Mouse (Mus musculus): ENCODE data around the gene Snx18. TPM values are rescaled to one million over a fixed set of nuclear protein-coding genes. Genes with fewer than 3 reads are reported as not detected.

Gene Snx18
- total and polyA plus RNA-seq, 2 experiments from 2014 or later: 10.3 to 35.5 TPM

DNA sequence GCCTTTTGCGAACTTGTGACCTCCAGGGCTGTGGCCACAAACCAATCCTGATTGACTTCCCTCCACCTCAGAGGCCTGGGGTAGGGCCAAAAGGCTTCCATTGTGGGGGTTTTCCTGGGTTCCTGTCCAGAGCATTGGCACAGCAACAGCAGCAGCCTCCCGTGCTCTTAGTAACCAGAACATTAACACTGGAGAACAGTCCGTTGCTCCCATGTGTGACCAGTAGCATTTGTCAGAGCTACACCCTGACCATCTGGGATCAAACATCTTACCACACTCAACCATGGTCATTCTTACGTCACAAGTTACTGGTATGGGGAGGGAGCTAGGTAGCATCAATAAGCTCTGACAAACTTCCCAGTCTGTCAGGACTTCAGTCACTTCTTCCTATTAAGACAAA is 28.1 kb downstream of the Snx18 start:
- H3K9ac ChIP-seq: no peak overlapping the region
- peaks cover 13% of the 10 kb centered on the region; the same call in 1 of the 2 replicates for H3K36me3 ChIP-seq (ENCODE audit: insufficient read depth)
- TF ChIP-seq CTCF (IDR thresholded peaks at IDR 0.05; ENCODE audit: low read depth): no peak
- no peaks in the 10 kb centered on the region for H3K9me3 ChIP-seq (ENCODE audit: low read length)
- no peak overlapping the region for H3K4me2 ChIP-seq (ENCODE audit: low read depth)
- peaks cover 5% of the 10 kb centered on the region; the same call in 1 of the 2 replicates for H3K4me1 ChIP-seq (ENCODE audit: insufficient read depth)
- DNase-seq (no peak), ATAC-seq (no peak)
- no peak overlapping the region for H3K27ac ChIP-seq (ENCODE audit: low read depth, low read length)
- WGBS: 94% methylated on average over 4 of the region's 4 CpGs
- H3K27me3 ChIP-seq (ENCODE audit: insufficient read depth, low read length): no peaks in the 10 kb centered on the region
- no peak overlapping the region for H3K4me3 ChIP-seq (ENCODE audit: low read depth, low read length)

DNA sequence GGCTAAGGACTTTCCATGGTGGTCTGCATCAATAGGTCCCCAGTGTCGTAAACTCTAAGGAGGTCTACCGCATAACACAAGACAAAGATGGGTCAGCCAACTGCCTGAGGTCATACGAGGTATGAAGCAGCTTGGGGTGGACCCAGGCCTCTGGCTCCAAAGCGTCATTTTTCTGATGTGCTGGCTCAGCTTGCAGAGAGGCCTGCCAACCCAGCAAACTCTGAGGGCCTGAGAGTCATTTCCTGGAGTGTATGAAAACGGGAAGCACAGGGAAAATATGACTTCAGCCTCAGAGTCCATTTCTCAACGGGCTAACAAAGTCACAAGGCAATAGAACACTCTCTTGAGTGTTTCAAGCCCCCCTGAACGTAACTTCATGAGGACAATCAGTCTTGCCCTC is 28.9 kb downstream of the Snx18 start:
- H3K9me3 ChIP-seq (ENCODE audit: low read length): no peaks in the 10 kb centered on the region
- no peaks in the 10 kb centered on the region for H3K27me3 ChIP-seq (ENCODE audit: insufficient read depth, low read length)
- peaks cover 13% of the 10 kb centered on the region; the same call in 1 of the 2 replicates for H3K36me3 ChIP-seq (ENCODE audit: insufficient read depth)
- no peak for TF ChIP-seq CTCF (IDR thresholded peaks at IDR 0.05; ENCODE audit: low read depth)
- WGBS: 79% methylated on average over 7 of the region's 7 CpGs
- ATAC-seq: no peak
- no peak overlapping the region for H3K4me2 ChIP-seq (ENCODE audit: low read depth)
- H3K4me1 ChIP-seq (ENCODE audit: insufficient read depth): 0 out of 2 replicates have a peak, but pooled peaks cover 2% of the 10 kb centered on the region
- no peak overlapping the region for H3K27ac ChIP-seq (ENCODE audit: low read depth, low read length)
- no peak overlapping the region for H3K4me3 ChIP-seq (ENCODE audit: low read depth, low read length)
- DNase-seq: no peak
- no peak overlapping the region for H3K9ac ChIP-seq

DNA sequence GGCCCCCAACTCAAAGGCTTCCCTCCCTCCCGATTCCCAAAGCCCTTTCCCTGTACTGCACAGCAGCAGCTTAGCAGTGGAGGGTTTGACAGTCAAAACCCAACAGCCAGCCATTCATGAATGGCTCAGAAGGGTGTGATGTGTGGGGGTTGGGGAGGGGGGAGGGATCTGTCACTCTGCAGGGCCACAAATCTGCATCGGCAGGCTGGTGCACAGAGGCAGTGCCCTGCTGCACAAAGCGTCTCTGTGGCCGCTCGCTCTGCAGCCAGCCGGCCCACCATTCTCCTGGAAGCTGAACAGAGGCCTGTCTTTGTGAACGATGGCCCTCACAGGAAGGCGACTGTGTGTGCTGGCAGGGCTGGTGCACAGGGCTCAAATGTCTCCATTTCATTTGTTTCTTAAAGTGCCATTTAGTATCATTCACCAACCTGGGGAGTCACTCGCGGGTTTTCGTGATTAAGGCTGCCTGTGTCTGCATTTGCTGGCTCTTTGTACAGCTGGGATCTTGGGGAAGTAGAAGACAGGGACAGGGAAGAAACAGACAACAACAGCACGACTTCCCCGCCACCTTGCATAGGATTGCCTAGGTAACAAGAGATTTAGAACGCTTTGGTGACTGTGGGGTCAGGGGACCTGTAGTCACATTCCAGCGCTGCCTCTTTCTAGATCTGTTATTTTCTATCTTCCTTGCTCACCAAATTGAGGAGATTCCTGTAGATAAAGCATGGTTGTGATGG is 31.0 kb downstream of the Snx18 start:
- Histone ChIP-seq H3K27me3 (ENCODE audit: insufficient read depth, low read length) (no peaks in the 10 kb centered on the region), H3K9me3 (ENCODE audit: low read length) (no peaks in the 10 kb centered on the region), H3K4me2 (ENCODE audit: low read depth) (no peak overlapping the region), H3K4me3 (ENCODE audit: low read depth, low read length) (no peak overlapping the region), H3K4me1 (ENCODE audit: insufficient read depth) (0 out of 2 replicates have a peak, but pooled peaks cover 2% of the 10 kb centered on the region), H3K36me3 (ENCODE audit: insufficient read depth) (peaks cover 8% of the 10 kb centered on the region; the same call in 1 of the 2 replicates), H3K27ac (ENCODE audit: low read depth, low read length) (no peak overlapping the region), H3K9ac (no peak overlapping the region; the same call in 1 of the 2 replicates)
- peak; percentile 94 for ATAC-seq
- peak; percentile 63 for DNase-seq
- no peak for TF ChIP-seq CTCF (IDR thresholded peaks at IDR 0.05; ENCODE audit: low read depth)
- WGBS: 12% methylated on average over 15 of the region's 15 CpGs

DNA sequence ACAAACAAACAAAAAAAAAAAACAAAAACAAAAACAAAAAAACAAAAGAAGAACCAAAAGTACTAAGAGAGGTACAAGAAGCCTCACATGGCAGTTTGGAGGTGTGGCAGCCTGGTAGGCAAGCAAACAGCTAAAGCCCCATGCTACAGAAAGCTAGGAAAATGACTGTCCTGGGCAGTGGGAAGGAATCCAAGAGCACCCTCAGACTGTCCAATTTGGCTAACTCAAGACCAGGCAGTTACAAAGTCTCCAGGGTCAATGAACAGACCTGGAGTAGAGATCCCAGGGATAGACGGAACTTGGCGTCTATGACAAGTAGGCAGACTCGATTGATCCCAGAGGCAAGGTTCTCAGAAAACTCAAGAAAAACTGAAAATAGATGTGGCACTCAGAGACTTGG is 32.8 kb downstream of the Snx18 start:
- Histone ChIP-seq H3K27me3 (ENCODE audit: insufficient read depth, low read length) (no peaks in the 10 kb centered on the region), H3K9me3 (ENCODE audit: low read length) (no peaks in the 10 kb centered on the region), H3K36me3 (ENCODE audit: insufficient read depth) (peaks cover 3% of the 10 kb centered on the region; the same call in 1 of the 2 replicates), H3K27ac (ENCODE audit: low read depth, low read length) (no peak overlapping the region), H3K4me1 (ENCODE audit: insufficient read depth) (0 out of 2 replicates have a peak, but pooled peaks cover 2% of the 10 kb centered on the region), H3K4me3 (ENCODE audit: low read depth, low read length) (no peak overlapping the region), H3K9ac (no peak overlapping the region), H3K4me2 (ENCODE audit: low read depth) (no peak overlapping the region)
- no peak for ATAC-seq
- WGBS: 89% methylated on average over 3 of the region's 3 CpGs
- no peak for DNase-seq
- no peak for TF ChIP-seq CTCF (IDR thresholded peaks at IDR 0.05; ENCODE audit: low read depth)

DNA sequence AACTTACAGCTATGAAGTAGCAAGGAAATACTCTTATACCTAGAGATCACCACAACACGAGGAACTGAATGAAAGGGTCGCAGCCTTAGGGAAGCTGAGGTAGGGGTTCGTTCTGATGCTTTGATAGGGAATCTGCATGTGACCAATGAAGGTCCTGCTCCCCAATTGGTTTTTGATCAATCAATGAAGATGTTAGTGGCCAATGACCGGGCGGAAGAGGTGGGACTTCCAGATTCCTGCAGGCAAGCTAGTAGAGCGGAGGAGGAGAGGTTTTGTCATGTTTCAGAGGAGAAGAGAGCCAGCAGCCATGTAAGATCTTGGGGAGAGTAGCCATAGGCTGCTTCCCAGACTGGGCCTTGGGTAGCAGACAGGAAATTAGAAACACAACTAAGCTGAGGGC is 33.9 kb downstream of the Snx18 start:
- Histone ChIP-seq H3K27ac (ENCODE audit: low read depth, low read length) (no peak overlapping the region), H3K9ac (no peak overlapping the region), H3K4me3 (ENCODE audit: low read depth, low read length) (no peak overlapping the region), H3K9me3 (ENCODE audit: low read length) (no peaks in the 10 kb centered on the region), H3K4me2 (ENCODE audit: low read depth) (no peak overlapping the region), H3K27me3 (ENCODE audit: insufficient read depth, low read length) (no peaks in the 10 kb centered on the region), H3K36me3 (ENCODE audit: insufficient read depth) (no peaks in the 10 kb centered on the region), H3K4me1 (ENCODE audit: insufficient read depth) (0 out of 2 replicates have a peak, but pooled peaks cover 2% of the 10 kb centered on the region)
- ATAC-seq: no peak
- WGBS: 69% methylated on average over 6 of the region's 6 CpGs
- TF ChIP-seq CTCF (IDR thresholded peaks at IDR 0.05; ENCODE audit: low read depth): no peak
- no peak for DNase-seq

DNA sequence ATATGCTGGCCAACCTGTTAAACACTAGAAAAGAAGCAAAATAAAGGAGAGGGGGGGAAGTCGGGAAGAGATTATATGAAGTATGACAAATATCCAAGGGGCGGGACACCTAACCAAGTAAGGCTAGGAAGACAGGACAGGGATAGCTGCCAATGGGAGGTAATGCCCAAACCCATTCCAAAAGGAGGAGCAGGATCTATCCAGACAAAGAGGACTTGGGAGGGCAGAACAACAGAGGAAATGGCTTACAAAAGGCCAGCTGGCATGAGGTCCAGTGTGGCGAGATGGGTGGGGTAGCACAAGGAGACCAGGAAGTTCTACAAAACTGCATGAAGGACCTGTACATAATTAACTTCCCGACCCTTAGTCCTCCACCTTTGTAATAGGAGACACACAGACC is 34.8 kb downstream of the Snx18 start:
- no peak overlapping the region for H3K4me2 ChIP-seq (ENCODE audit: low read depth)
- H3K4me3 ChIP-seq (ENCODE audit: low read depth, low read length): no peak overlapping the region
- no peaks in the 10 kb centered on the region for H3K36me3 ChIP-seq (ENCODE audit: insufficient read depth)
- ATAC-seq (no peak), DNase-seq (no peak)
- no peak for TF ChIP-seq CTCF (IDR thresholded peaks at IDR 0.05; ENCODE audit: low read depth)
- H3K9ac ChIP-seq: no peak overlapping the region
- no peaks in the 10 kb centered on the region for H3K9me3 ChIP-seq (ENCODE audit: low read length)
- 75% methylated on average over 4 of the region's 4 CpGs for WGBS
- H3K27me3 ChIP-seq (ENCODE audit: insufficient read depth, low read length): no peaks in the 10 kb centered on the region
- 0 out of 2 replicates have a peak, but pooled peaks cover 2% of the 10 kb centered on the region for H3K4me1 ChIP-seq (ENCODE audit: insufficient read depth)
- no peak overlapping the region for H3K27ac ChIP-seq (ENCODE audit: low read depth, low read length)

DNA sequence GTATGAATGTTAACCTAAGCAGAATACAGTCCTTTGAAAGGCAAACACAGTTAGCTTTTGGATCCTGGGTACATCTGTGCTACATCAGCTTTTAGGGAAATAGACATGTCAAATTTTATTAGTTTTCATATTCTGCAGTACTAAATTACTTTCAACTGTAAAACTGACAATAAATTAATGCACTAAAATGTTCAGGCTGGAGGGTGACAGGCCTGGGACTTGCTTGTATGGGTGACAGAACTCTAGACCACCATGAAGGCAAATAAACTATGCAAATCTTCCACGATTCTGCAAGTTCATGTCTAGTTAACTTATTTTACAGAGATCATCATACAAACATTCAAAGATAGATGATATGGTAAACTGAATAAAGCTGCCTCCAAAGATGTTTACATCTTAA is 36.3 kb downstream of the Snx18 start:
- Histone ChIP-seq H3K4me1 (ENCODE audit: insufficient read depth) (no peaks in the 10 kb centered on the region), H3K27me3 (ENCODE audit: insufficient read depth, low read length) (no peaks in the 10 kb centered on the region), H3K4me3 (ENCODE audit: low read depth, low read length) (no peak overlapping the region), H3K27ac (ENCODE audit: low read depth, low read length) (no peak overlapping the region), H3K9ac (no peak overlapping the region), H3K36me3 (ENCODE audit: insufficient read depth) (no peaks in the 10 kb centered on the region), H3K4me2 (ENCODE audit: low read depth) (no peak overlapping the region), H3K9me3 (ENCODE audit: low read length) (no peaks in the 10 kb centered on the region)
- no peak for DNase-seq
- 89% methylated on average over 1 of the region's 1 CpGs for WGBS
- TF ChIP-seq CTCF (IDR thresholded peaks at IDR 0.05; ENCODE audit: low read depth): no peak
- ATAC-seq: no peak
